Mouse (Mus musculus) kidney, adult 2 months (tissue): ENCODE results near the gene Adamts3.

Experiments used
- CTCF ChIP-seq: fragments of 200-500 bp; conservative IDR thresholded peaks from 2 replicates; pipeline ENCODE4 v1.5.1; 2011; ENCODE audit warnings: low read depth, mild to moderate bottlenecking, control low read depth, low read length, moderate library complexity, mixed read lengths; ENCODE audit not compliant: insufficient read depth, insufficient read length
- POLR2A ChIP-seq: fragments of 200-500 bp; IDR thresholded peaks from one replicate; pipeline ENCODE4 v1.6.1; 2011; ENCODE audit warnings: low read depth, low read length, control low read depth

DNA sequence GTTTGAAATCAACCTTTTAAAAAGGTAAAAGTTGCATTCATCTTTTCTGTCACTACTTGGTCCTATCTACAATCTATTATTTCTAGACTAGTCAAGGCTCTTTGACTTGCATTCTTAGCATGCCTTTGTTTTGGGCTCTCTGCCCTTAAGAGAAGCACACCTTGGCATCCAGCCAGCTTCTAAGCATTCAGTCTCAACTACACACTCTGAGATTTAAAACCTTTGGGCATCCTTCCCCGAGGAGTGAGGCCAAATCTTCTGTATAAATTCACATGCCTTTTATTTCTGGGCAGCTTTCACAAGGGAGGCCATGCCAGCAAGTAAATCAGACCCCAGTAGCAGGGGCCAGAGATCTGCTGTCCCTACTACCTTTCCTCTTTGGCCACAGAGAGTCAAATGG lies 178.9 kb downstream of the Adamts3 start:
- TF ChIP-seq CTCF (no peak), POLR2A (no peak)
